Mouse (Mus musculus): ENCODE results near the gene Cd44. TPM values are rescaled to one million over a fixed set of nuclear protein-coding genes. Genes with fewer than 3 reads are reported as not detected.

Cd44 gene
- polyA plus RNA-seq, 1 experiment from 2014 or later, result 15.2 TPM

DNA sequence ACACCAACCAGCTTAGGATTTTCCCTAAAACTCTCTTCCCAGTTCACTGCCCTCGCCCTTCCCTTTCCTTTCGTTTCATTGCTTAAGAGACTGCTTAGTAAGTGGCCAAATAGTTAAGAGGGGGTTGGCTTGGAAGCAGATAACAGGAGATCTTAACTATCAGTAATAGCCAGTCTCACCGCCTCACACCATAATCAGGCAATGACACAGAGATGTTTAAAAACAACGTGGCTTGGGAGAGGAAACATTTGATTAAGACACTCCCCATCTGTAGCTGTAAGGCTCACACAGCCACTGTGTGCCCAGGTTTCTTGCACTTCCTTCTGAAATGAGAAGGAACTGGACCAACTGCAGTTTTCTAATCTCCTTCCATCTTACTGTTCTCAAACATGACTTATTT, 115.8 kb downstream of the Cd44 start:
- Histone ChIP-seq H3K27ac (ENCODE audit: low read depth) (no peak overlapping the region), H3K9me3 (ENCODE audit: low read length) (no peaks in the 10 kb centered on the region), H3K9ac (replicated peaks) (no peak overlapping the region), H3K4me1 (ENCODE audit: insufficient read depth) (no peaks in the 10 kb centered on the region), H3K36me3 (replicated peaks; ENCODE audit: insufficient read depth, low read length) (no peaks in the 10 kb centered on the region), H3K27me3 (ENCODE audit: insufficient read depth, low read length) (no peaks in the 10 kb centered on the region), H3K4me2 (ENCODE audit: low read depth, low read length) (no peak overlapping the region), H3K4me3 (ENCODE audit: low read depth, low read length) (no peak overlapping the region)
- no peak for TF ChIP-seq EP300 (IDR thresholded peaks at IDR 0.05; ENCODE audit: low read depth)
- no peak for TF ChIP-seq CTCF (IDR thresholded peaks at IDR 0.05; ENCODE audit: low read depth)
- ATAC-seq, result no peak
- DNase-seq, result no peak
- WGBS (ENCODE audit: insufficient replicate concordance), result 41% methylated on average over 4 of the region's 4 CpGs

DNA sequence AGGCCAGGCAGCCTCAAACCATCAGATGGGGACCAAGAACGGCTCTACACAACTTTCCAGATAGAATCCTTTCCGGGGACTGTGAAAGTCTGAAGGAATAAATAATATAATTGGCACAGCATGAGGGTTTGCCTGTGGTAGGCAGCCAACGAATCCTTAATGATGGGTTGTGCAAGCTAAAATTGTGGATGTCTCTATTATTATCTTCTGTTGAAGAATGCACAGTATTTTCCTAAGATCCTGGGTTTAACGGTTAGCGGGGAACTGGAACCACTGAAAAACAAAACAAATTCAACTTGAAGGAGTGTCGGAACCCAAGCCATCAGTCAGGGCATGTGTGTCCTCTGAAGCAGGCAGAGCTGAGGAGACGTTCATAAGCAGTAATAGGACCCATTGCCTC, 118.7 kb downstream of the Cd44 start:
- no peak overlapping the region for H3K4me3 ChIP-seq (ENCODE audit: low read depth, low read length)
- WGBS (ENCODE audit: insufficient replicate concordance), result 78% methylated on average over 7 of the region's 7 CpGs

DNA sequence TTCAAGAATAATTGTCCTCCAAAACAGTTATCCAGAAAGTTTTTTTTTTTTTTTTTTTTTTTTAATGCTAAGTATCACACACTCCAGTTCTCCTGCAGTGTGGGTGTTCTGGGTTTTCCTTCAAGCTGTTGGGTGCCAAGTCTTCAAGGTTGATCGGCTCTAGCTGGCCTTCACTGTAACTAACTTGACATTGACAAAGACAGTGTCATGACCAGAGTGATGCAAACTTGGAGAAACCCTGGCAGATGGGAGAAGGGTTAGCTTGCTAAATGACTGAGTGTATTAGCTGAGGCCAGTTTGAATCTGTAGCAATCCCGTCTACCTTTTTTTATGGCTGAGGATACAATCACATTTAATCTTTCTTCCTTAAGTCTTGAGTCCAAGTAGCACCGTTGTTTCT, 123.3 kb downstream of the Cd44 start:
- no peaks in the 10 kb centered on the region for H3K4me1 ChIP-seq (ENCODE audit: insufficient read depth)
- no peak overlapping the region for H3K27ac ChIP-seq (ENCODE audit: low read depth)
- no peak for ATAC-seq
- DNase-seq, result no peak
- no peaks in the 10 kb centered on the region for H3K27me3 ChIP-seq (ENCODE audit: insufficient read depth, low read length)
- 81% methylated on average over 3 of the region's 3 CpGs for WGBS (ENCODE audit: insufficient replicate concordance)
- no peaks in the 10 kb centered on the region for H3K36me3 ChIP-seq (replicated peaks; ENCODE audit: insufficient read depth, low read length)
- no peak for TF ChIP-seq CTCF (IDR thresholded peaks at IDR 0.05; ENCODE audit: low read depth)
- TF ChIP-seq EP300 (IDR thresholded peaks at IDR 0.05; ENCODE audit: low read depth), result no peak
- H3K4me3 ChIP-seq (ENCODE audit: low read depth, low read length), result no peak overlapping the region
- no peak overlapping the region for H3K4me2 ChIP-seq (ENCODE audit: low read depth, low read length)
- H3K9me3 ChIP-seq (ENCODE audit: low read length), result no peaks in the 10 kb centered on the region
- H3K9ac ChIP-seq (replicated peaks), result no peak overlapping the region

More for the DNA sequence above, 118.7 kb downstream of the Cd44 start:
- no peaks in the 10 kb centered on the region for H3K9me3 ChIP-seq (ENCODE audit: low read length)
- no peaks in the 10 kb centered on the region for H3K27me3 ChIP-seq (ENCODE audit: insufficient read depth, low read length)
- no peak overlapping the region for H3K4me2 ChIP-seq (ENCODE audit: low read depth, low read length)
- DNase-seq (no peak), ATAC-seq (no peak)
- H3K36me3 ChIP-seq (replicated peaks; ENCODE audit: insufficient read depth, low read length), result no peaks in the 10 kb centered on the region
- no peaks in the 10 kb centered on the region for H3K4me1 ChIP-seq (ENCODE audit: insufficient read depth)
- H3K27ac ChIP-seq (ENCODE audit: low read depth), result no peak overlapping the region
- no peak overlapping the region for H3K9ac ChIP-seq (replicated peaks)
- TF ChIP-seq EP300 (IDR thresholded peaks at IDR 0.05; ENCODE audit: low read depth), result no peak
- TF ChIP-seq CTCF (IDR thresholded peaks at IDR 0.05; ENCODE audit: low read depth), result no peak

DNA sequence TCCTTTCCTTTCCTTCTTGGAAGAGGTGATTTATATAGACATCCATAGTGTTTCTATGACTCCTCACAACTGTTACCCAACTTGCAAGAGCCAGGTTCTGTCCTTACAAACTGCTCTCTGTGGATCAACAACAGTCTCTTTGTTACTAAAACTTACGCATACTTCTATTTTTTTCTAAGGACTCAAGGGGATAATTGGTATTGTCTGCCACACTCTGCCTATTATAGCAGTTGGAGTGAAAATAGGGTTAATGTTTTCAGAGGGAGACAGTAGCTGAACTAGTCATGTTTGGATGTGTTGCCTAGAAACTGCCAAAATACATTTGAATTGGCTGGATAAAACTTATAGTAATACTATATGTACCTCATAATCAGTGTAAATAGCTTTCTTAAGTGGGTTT, 125.9 kb downstream of the Cd44 start:
- TF ChIP-seq CTCF (IDR thresholded peaks at IDR 0.05; ENCODE audit: low read depth) (no peak), EP300 (IDR thresholded peaks at IDR 0.05; ENCODE audit: low read depth) (no peak)
- no peaks in the 10 kb centered on the region for H3K27me3 ChIP-seq (ENCODE audit: insufficient read depth, low read length)
- H3K36me3 ChIP-seq (replicated peaks; ENCODE audit: insufficient read depth, low read length), result no peaks in the 10 kb centered on the region
- no peak overlapping the region for H3K4me3 ChIP-seq (ENCODE audit: low read depth, low read length)
- WGBS (ENCODE audit: insufficient replicate concordance), result 92% methylated on average over 1 of the region's 1 CpGs
- H3K9me3 ChIP-seq (ENCODE audit: low read length), result no peaks in the 10 kb centered on the region
- DNase-seq (no peak), ATAC-seq (no peak)
- H3K4me1 ChIP-seq (ENCODE audit: insufficient read depth), result no peaks in the 10 kb centered on the region
- no peak overlapping the region for H3K27ac ChIP-seq (ENCODE audit: low read depth)
- no peak overlapping the region for H3K4me2 ChIP-seq (ENCODE audit: low read depth, low read length)
- H3K9ac ChIP-seq (replicated peaks), result no peak overlapping the region

DNA sequence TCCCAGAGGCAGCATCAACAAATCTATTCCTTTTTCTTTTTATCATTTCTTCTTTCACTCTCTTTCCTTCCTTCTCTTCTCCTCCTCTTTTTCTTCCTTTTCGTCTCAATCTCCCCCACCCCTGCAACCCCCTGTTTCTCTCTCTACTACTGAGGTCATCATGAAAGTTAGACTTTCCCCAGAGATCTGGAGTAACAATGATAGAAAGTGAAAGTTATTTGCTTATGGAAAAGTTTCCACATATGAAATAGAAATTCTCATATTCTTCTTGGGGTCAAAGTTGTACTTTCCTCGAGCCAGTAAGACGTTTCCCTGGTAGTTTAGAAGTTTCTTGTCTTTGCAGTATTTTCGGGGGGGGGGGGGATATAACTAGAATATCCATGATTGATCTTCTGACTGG, 126.8 kb downstream of the Cd44 start:
- Histone ChIP-seq H3K9me3 (ENCODE audit: low read length) (no peaks in the 10 kb centered on the region), H3K36me3 (replicated peaks; ENCODE audit: insufficient read depth, low read length) (no peaks in the 10 kb centered on the region), H3K4me2 (ENCODE audit: low read depth, low read length) (no peak overlapping the region), H3K9ac (replicated peaks) (no peak overlapping the region), H3K27ac (ENCODE audit: low read depth) (no peak overlapping the region), H3K4me3 (ENCODE audit: low read depth, low read length) (no peak overlapping the region), H3K4me1 (ENCODE audit: insufficient read depth) (no peaks in the 10 kb centered on the region), H3K27me3 (ENCODE audit: insufficient read depth, low read length) (no peaks in the 10 kb centered on the region)
- no peak for ATAC-seq
- 66% methylated on average over 4 of the region's 4 CpGs for WGBS (ENCODE audit: insufficient replicate concordance)
- DNase-seq, result no peak
- TF ChIP-seq EP300 (IDR thresholded peaks at IDR 0.05; ENCODE audit: low read depth) (no peak), CTCF (IDR thresholded peaks at IDR 0.05; ENCODE audit: low read depth) (no peak)

DNA sequence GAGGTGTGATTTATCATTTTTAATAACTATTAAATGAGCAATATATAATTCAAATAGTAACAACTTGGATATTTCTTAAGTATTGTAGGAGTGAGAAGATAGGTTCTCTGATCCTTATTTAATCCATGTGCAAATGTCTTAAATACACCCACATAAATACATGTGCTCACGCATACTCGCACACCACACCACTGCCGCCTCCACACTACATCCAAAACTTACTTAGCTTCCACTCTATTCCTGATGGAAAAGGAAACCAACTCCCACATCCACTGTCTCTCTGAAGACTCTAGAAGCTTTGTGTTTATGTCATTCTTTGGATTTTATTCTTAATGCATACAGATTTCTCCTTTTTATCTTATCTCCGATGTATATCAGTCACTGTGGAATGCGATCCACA, 129.2 kb downstream of the Cd44 start:
- Histone ChIP-seq H3K9ac (replicated peaks) (no peak overlapping the region), H3K27ac (ENCODE audit: low read depth) (no peak overlapping the region), H3K27me3 (ENCODE audit: insufficient read depth, low read length) (no peaks in the 10 kb centered on the region), H3K4me2 (ENCODE audit: low read depth, low read length) (no peak overlapping the region), H3K36me3 (replicated peaks; ENCODE audit: insufficient read depth, low read length) (no peaks in the 10 kb centered on the region), H3K4me1 (ENCODE audit: insufficient read depth) (no peaks in the 10 kb centered on the region), H3K9me3 (ENCODE audit: low read length) (no peaks in the 10 kb centered on the region), H3K4me3 (ENCODE audit: low read depth, low read length) (no peak overlapping the region)
- WGBS (ENCODE audit: insufficient replicate concordance), result 89% methylated on average over 5 of the region's 5 CpGs
- no peak for DNase-seq
- TF ChIP-seq EP300 (IDR thresholded peaks at IDR 0.05; ENCODE audit: low read depth) (no peak), CTCF (IDR thresholded peaks at IDR 0.05; ENCODE audit: low read depth) (no peak)
- no peak for ATAC-seq

DNA sequence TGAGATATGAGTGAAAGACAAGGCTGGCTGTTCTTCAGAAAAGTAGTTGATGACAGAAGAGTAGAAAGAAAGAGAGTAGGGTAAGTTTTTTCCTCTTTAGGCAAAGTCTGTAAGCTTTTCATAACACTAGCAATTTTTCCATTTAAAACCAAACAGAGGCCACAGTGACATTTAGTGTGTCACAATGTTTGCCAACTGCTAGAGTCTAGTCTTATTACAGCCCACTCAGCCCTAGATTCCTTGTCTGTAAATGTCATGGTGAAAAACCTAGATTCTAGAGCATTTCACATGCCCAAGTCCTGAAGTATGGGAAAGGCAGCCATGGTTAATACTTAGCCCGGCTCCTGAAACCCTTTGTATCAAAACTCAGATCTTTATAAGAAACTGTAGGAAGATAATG, 130.2 kb downstream of the Cd44 start:
- Histone ChIP-seq H3K4me2 (ENCODE audit: low read depth, low read length) (no peak overlapping the region), H3K27me3 (ENCODE audit: insufficient read depth, low read length) (no peaks in the 10 kb centered on the region), H3K9ac (replicated peaks) (no peak overlapping the region), H3K9me3 (ENCODE audit: low read length) (no peaks in the 10 kb centered on the region), H3K36me3 (replicated peaks; ENCODE audit: insufficient read depth, low read length) (no peaks in the 10 kb centered on the region), H3K4me1 (ENCODE audit: insufficient read depth) (no peaks in the 10 kb centered on the region), H3K4me3 (ENCODE audit: low read depth, low read length) (no peak overlapping the region), H3K27ac (ENCODE audit: low read depth) (no peak overlapping the region)
- no peak for ATAC-seq
- DNase-seq, result no peak
- WGBS (ENCODE audit: insufficient replicate concordance), result 76% methylated on average over 1 of the region's 1 CpGs
- TF ChIP-seq CTCF (IDR thresholded peaks at IDR 0.05; ENCODE audit: low read depth) (no peak), EP300 (IDR thresholded peaks at IDR 0.05; ENCODE audit: low read depth) (no peak)

Data from liver, postnatal 0 days (tissue).